Mouse (Mus musculus): ENCODE measurements at regions not wholly inside any gene's neighbourhood (a gene's known extent, or its start where the extent isn't known, plus 50 kb on each side); places are given as distances from the start of the nearest gene placed in this dataset.

GRCm38 (mm10) chr3:27815201-27815695, 80.9 kb downstream of the Tmem212 start:
- Histone ChIP-seq H3K4me2 (ENCODE audit: low read depth, low read length, poor library complexity, severe bottlenecking) (no peak overlapping the region), H3K9ac (replicated peaks; ENCODE audit: low read length, poor library complexity, severe bottlenecking) (no peak overlapping the region), H3K36me3 (ENCODE audit: insufficient read depth, low read length) (no peaks in the 10 kb centered on the region), H3K4me3 (ENCODE audit: low read depth, low read length) (no peak overlapping the region), H3K9me3 (ENCODE audit: low read length) (no peaks in the 10 kb centered on the region), H3K4me1 (ENCODE audit: insufficient read depth, low read length) (no peaks in the 10 kb centered on the region), H3K27me3 (ENCODE audit: insufficient read depth, low read length) (no peaks in the 10 kb centered on the region), H3K27ac (ENCODE audit: low read depth, low read length) (no peak overlapping the region)
- DNase-seq (ENCODE audit: low spot score) (no peak), ATAC-seq (ENCODE audit: low FRiP score) (no peak)
- no peak for TF ChIP-seq CTCF (IDR thresholded peaks at IDR 0.05)
- WGBS = 89% methylated on average over 6 of the region's 6 CpGs

DNA sequence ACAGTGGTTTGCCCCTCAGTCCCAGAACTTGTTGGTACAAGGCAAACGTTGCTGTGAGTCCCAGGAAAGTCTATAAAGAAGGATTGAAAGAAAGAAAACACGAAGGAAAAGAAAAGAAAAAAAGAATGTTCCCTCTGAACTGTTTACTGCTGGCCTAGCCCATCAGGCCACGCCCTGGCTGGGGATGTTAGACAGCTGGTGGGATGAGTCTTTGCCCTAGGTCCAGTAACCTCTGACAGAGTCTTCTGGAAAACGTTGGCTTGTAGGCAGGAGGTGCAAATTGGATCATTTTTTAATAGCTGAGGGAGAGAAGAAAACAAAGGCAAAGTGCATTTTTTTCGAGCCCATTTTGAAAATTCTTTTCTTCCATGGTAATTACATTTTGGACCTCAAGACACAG, 91.9 kb downstream of the Tmem212 start:
- H3K4me2 ChIP-seq (ENCODE audit: low read depth, low read length, poor library complexity, severe bottlenecking) = no peak overlapping the region
- no peaks in the 10 kb centered on the region for H3K27me3 ChIP-seq (ENCODE audit: insufficient read depth, low read length)
- no peak overlapping the region for H3K27ac ChIP-seq (ENCODE audit: low read depth, low read length)
- H3K4me1 ChIP-seq (ENCODE audit: insufficient read depth, low read length) = no peaks in the 10 kb centered on the region
- no peak for ATAC-seq (ENCODE audit: low FRiP score)
- H3K36me3 ChIP-seq (ENCODE audit: insufficient read depth, low read length) = no peaks in the 10 kb centered on the region
- 72% methylated on average over 5 of the region's 5 CpGs for WGBS
- no peaks in the 10 kb centered on the region for H3K9me3 ChIP-seq (ENCODE audit: low read length)
- no peak for DNase-seq (ENCODE audit: low spot score)
- H3K4me3 ChIP-seq (ENCODE audit: low read depth, low read length) = no peak overlapping the region
- H3K9ac ChIP-seq (replicated peaks; ENCODE audit: low read length, poor library complexity, severe bottlenecking) = no peak overlapping the region
- TF ChIP-seq CTCF (IDR thresholded peaks at IDR 0.05) = no peak

- Histone ChIP-seq H3K36me3 (ENCODE audit: insufficient read depth, low read length) (no peaks in the 10 kb centered on the region), H3K27me3 (ENCODE audit: insufficient read depth, low read length) (no peaks in the 10 kb centered on the region), H3K4me3 (ENCODE audit: low read depth, low read length) (no peak overlapping the region), H3K9ac (replicated peaks; ENCODE audit: low read length, poor library complexity, severe bottlenecking) (no peak overlapping the region), H3K27ac (ENCODE audit: low read depth, low read length) (no peak overlapping the region), H3K4me1 (ENCODE audit: insufficient read depth, low read length) (no peaks in the 10 kb centered on the region), H3K4me2 (ENCODE audit: low read depth, low read length, poor library complexity, severe bottlenecking) (no peak overlapping the region), H3K9me3 (ENCODE audit: low read length) (no peaks in the 10 kb centered on the region)
- no peak for ATAC-seq (ENCODE audit: low FRiP score)
- 64% methylated on average over 3 of the region's 3 CpGs for WGBS
- no peak for TF ChIP-seq CTCF (IDR thresholded peaks at IDR 0.05)
- DNase-seq (ENCODE audit: low spot score) = no peak
These were observed 80.5 kb upstream of the Fndc3b start for GRCm38 (mm10) chr3:27791633-27791951.

DNA sequence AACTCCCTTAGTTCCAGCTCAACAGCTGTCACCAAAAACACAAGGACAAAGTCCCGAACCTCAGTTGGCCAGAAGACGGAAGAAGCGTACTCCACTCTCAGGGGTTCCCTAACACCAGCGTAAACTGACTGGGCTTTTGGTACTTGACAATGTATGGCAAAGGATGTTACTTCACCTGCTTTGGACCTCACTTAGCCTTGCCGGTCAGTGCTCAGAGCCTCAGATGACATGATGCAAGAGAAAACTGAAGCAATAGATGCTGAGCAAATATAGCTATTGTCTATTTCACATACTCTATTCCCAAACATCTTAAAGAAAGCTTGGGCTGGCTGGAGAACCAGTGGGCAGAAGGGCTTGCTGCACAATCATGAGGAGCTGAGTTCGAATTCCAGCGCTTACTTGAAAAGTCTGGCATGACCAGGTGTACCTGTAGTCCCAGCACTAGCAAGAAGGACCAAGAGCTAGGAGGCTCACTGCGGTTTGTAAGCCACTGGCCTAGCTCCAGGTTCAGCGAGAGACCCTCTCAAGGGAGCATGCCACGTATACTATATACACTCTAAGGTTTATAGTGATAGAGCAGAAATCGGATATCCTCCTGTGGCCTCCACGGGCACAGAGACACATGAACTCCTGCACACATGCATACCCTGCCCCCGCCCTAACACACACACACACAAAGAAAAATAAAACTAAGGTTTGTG, 80.0 kb upstream of the Fndc3b start:
- Histone ChIP-seq H3K4me3 (ENCODE audit: low read depth, low read length) (no peak overlapping the region), H3K9me3 (ENCODE audit: low read length) (no peaks in the 10 kb centered on the region), H3K27ac (ENCODE audit: low read depth, low read length) (no peak overlapping the region), H3K9ac (replicated peaks; ENCODE audit: low read length, poor library complexity, severe bottlenecking) (no peak overlapping the region), H3K27me3 (ENCODE audit: insufficient read depth, low read length) (no peaks in the 10 kb centered on the region), H3K4me2 (ENCODE audit: low read depth, low read length, poor library complexity, severe bottlenecking) (no peak overlapping the region), H3K36me3 (ENCODE audit: insufficient read depth, low read length) (no peaks in the 10 kb centered on the region), H3K4me1 (ENCODE audit: insufficient read depth, low read length) (no peaks in the 10 kb centered on the region)
- no peak for TF ChIP-seq CTCF (IDR thresholded peaks at IDR 0.05)
- WGBS = 94% methylated on average over 13 of the region's 13 CpGs
- no peak for DNase-seq (ENCODE audit: low spot score)
- no peak for ATAC-seq (ENCODE audit: low FRiP score)

GRCm38 (mm10) chr3:27783926-27784325, 72.8 kb upstream of the Fndc3b start:
- H3K36me3 ChIP-seq (ENCODE audit: insufficient read depth, low read length) = no peaks in the 10 kb centered on the region
- no peak overlapping the region for H3K4me3 ChIP-seq (ENCODE audit: low read depth, low read length)
- no peak overlapping the region for H3K4me2 ChIP-seq (ENCODE audit: low read depth, low read length, poor library complexity, severe bottlenecking)
- WGBS = 46% methylated on average over 2 of the region's 2 CpGs
- ATAC-seq (ENCODE audit: low FRiP score) (no peak), DNase-seq (ENCODE audit: low spot score) (peak; percentile 21)
- no peaks in the 10 kb centered on the region for H3K9me3 ChIP-seq (ENCODE audit: low read length)
- H3K27ac ChIP-seq (ENCODE audit: low read depth, low read length) = no peak overlapping the region
- no peak overlapping the region for H3K9ac ChIP-seq (replicated peaks; ENCODE audit: low read length, poor library complexity, severe bottlenecking)
- no peak for TF ChIP-seq CTCF (IDR thresholded peaks at IDR 0.05)
- no peaks in the 10 kb centered on the region for H3K27me3 ChIP-seq (ENCODE audit: insufficient read depth, low read length)
- peaks cover 3% of the 10 kb centered on the region; the same call in 1 of the 2 replicates for H3K4me1 ChIP-seq (ENCODE audit: insufficient read depth, low read length)

DNA sequence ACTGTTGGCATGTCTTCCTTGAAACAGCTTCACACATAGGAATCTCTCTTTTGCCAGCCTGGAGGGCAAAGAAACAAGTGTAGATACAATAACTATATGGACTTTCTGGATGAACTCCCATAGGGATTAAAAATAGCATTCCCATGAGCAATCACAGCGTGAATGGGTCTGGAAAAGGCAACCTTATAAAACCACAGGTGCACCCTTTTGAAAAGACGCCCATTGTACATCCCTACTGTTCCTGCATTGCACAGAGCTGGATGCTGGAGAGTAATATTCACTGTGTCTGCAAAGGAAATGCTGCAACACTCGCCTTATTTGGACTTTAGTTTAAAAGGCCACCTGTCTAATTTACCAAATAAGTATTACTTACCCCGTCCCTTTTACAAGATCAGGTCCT, 72.4 kb upstream of the Fndc3b start:
- H3K36me3 ChIP-seq (ENCODE audit: insufficient read depth, low read length) = no peaks in the 10 kb centered on the region
- H3K9me3 ChIP-seq (ENCODE audit: low read length) = no peaks in the 10 kb centered on the region
- TF ChIP-seq CTCF (IDR thresholded peaks at IDR 0.05) = no peak
- H3K9ac ChIP-seq (replicated peaks; ENCODE audit: low read length, poor library complexity, severe bottlenecking) = no peak overlapping the region
- H3K27me3 ChIP-seq (ENCODE audit: insufficient read depth, low read length) = no peaks in the 10 kb centered on the region
- H3K4me3 ChIP-seq (ENCODE audit: low read depth, low read length) = no peak overlapping the region
- DNase-seq (ENCODE audit: low spot score) (no peak), ATAC-seq (ENCODE audit: low FRiP score) (no peak)
- H3K27ac ChIP-seq (ENCODE audit: low read depth, low read length) = no peak overlapping the region
- 61% methylated on average over 4 of the region's 4 CpGs for WGBS
- H3K4me1 ChIP-seq (ENCODE audit: insufficient read depth, low read length) = peaks cover 3% of the 10 kb centered on the region; the same call in 1 of the 2 replicates
- H3K4me2 ChIP-seq (ENCODE audit: low read depth, low read length, poor library complexity, severe bottlenecking) = no peak overlapping the region
